20 mouse cellular contexts compared by ENCODE assay signal in genomic region chr5:148502237-148502636, GRCm38 (mm10). TPM values are rescaled to one million over a fixed set of nuclear protein-coding genes. Genes with fewer than 3 reads are reported as not detected.
DNase-seq lines count a peak whose midpoint lies in the region; ATAC-seq and TF ChIP-seq lines count a peak whose summit lies in the region.
"Had no signal": no experiment of that assay in that cellular context is flagged by ENCODE, and none has a peak within 500 bp of the region (broad histone marks: within the 10 kb centered on the region; RNA-seq: fewer than 3 reads in every experiment).

No protein-coding gene starts in this region.

- H3K9me3 ChIP-seq in forebrain, embryonic 11.5 days (ENCODE audit: control insufficient read depth, low read length) = no peaks in the 10 kb centered on the region; the same call in 1 of the 2 replicates
- H3K9me3 ChIP-seq: G1E had no signal

- intact Hi-C loops in left cerebral cortex, adult 2 months (cut with DNase I) = no loop called here

- DNase-seq in frontal cortex, postnatal 10 days (ENCODE audit: low spot score in 2 of 2) = no peak
- no peak for DNase-seq in left cerebral cortex, adult 2 months (ENCODE audit: extremely low spot score in 1 of 2, low spot score in 2 of 2)
- no peak for DNase-seq in left cerebral cortex, adult 11 months (ENCODE audit: low spot score)
- DNase-seq in brain, adult 2 months (ENCODE audit: low read depth, low spot score) = peak; percentile 72
- no peak for DNase-seq in forebrain, embryonic 11.5 days (ENCODE audit: low spot score)
- DNase-seq: adrenal gland, adult 2 months; adrenal gland, adult 8-10 months; adrenal gland, postnatal 10 days; adrenal gland, postnatal 14 days; adrenal gland, postnatal 25 days; adrenal gland, postnatal 36 days; B cell, adult 2 months; cerebellum, adult 11 months; cerebellum, adult 11-12 months; cerebellum, adult 18-20 months; cerebellum, adult 2 months had no signal

- 96% methylated on average over 6 of the region's 6 CpGs for WGBS in forebrain, embryonic 11.5 days

- peak; percentile 38 for ATAC-seq in frontal cortex, adult (ENCODE audit: low TSS enrichment)
- ATAC-seq in forebrain, embryonic 11.5 days (replicated peaks; ENCODE audit: low FRiP score) = no peak
- ATAC-seq: Patski had no signal

- no peak for TF ChIP-seq CTCF in left cerebral cortex, adult 2 months (IDR thresholded peaks at IDR 0.05)

- no peaks in the 10 kb centered on the region; the same call in 1 of the 2 replicates for H3K36me3 ChIP-seq in forebrain, embryonic 11.5 days (ENCODE audit: control insufficient read depth, insufficient read depth, low read length)

- peak overlapping the region; percentile 8; the same call in 1 of the 2 replicates for H3K27ac ChIP-seq in left cerebral cortex, adult 2 months
- H3K27ac ChIP-seq in forebrain, embryonic 11.5 days (ENCODE audit: low read depth, low read length) = no peak overlapping the region

- no peak overlapping the region for H3K4me2 ChIP-seq in forebrain, embryonic 11.5 days (ENCODE audit: low read depth, low read length, severe bottlenecking)

- H3K4me3 ChIP-seq in left cerebral cortex, adult 2 months = no peak overlapping the region
- no peak overlapping the region for H3K4me3 ChIP-seq in forebrain, embryonic 11.5 days (ENCODE audit: low read depth, low read length)

- no peaks in the 10 kb centered on the region for H3K4me1 ChIP-seq in forebrain, embryonic 11.5 days (replicated peaks; ENCODE audit: control insufficient read depth, insufficient read depth, low read length)

- no peak overlapping the region for H3K9ac ChIP-seq in forebrain, embryonic 11.5 days (ENCODE audit: low read length)

- H3K27me3 ChIP-seq in forebrain, embryonic 11.5 days (ENCODE audit: control insufficient read depth, insufficient read depth, low read length) = no peaks in the 10 kb centered on the region
- H3K27me3 ChIP-seq: CH12.LX, Patski had no signal

RNA-seq across cellular contexts. Expression of gene Ubl3, which starts 50.4 kb away (rescaled TPM):
- total RNA-seq in left cerebral cortex, adult 2 months (2021) = 100 to 1,000 TPM; 234 to 252 TPM
- 83.7 and 84.2 TPM in 2 replicates for polyA plus RNA-seq in forebrain, embryonic 11.5 days (2014; fragmentation: Nextera tagmentation; extraction: Ambion mirVana)
